Mouse (Mus musculus) adrenal gland, adult 8-10 months (tissue): ENCODE results near the gene Upb1. TPM values are rescaled to one million over a fixed set of nuclear protein-coding genes. Genes with fewer than 3 reads are reported as not detected.
"Not testable (repeated sequence)": the region's sequence is repeated elsewhere in the genome, so short reads cannot be mapped to it uniquely, and the experiment has no call there.

Experiments
- DNase-seq: peaks from one replicate; pipeline ENCODE4 v3.0.0; 2022
- total RNA-seq, 4 experiments: library from RNA; stranded (reverse); gene quantifications; 2 replicates each; pipeline ENCODE4 v1.2.4; 2022

The Upb1 gene
- total RNA-seq = 1 to 10 TPM in 3 of 4 experiments, under 1 TPM in 1; 0.65 to 1.9 (median 1.4) TPM

DNA sequence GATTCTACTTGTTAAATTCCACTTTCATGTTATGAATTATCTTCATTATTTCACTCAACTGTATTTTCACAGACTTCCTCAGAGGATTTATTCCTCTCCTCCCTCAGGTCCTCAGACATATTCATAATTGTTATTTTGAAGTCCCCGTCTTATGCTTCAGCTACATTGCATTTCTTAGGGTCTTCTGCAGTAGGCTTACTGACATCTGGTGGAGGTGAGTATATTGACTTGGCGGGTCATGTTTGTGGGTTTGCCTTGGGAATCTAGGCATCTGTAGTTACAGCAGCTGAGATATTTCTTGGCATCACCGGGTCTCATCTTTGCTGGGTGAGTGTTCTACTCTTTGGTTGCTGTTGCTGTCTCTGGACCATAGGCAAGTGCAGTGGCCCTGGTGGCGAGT lies at the start of gene Upb1:
Gene Upb1 (plus strand): TSS at position 158 of the 400 bp plus-strand sequence.
- DNase-seq = no peak

DNA sequence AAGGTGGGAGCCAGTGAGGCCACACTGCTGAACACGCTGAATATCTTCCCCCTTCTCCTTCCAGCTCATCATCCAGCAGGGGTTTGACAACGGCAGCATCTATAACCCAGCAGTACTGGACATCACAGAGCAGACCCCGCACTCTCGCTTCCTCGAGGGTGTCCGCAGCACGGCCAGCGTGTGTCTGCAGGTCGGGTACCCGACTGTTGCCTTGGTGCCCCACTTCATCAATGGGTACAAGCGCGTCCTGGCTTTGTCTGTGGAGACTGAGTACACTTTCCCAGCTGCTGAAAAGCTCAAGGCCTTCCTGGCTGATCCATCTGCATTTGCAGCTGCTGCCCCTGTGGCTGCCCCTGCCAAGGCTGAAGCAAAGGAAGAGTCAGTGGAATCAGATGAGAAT lies 48.4 kb upstream of the Upb1 start:
- DNase-seq = no peak

DNA sequence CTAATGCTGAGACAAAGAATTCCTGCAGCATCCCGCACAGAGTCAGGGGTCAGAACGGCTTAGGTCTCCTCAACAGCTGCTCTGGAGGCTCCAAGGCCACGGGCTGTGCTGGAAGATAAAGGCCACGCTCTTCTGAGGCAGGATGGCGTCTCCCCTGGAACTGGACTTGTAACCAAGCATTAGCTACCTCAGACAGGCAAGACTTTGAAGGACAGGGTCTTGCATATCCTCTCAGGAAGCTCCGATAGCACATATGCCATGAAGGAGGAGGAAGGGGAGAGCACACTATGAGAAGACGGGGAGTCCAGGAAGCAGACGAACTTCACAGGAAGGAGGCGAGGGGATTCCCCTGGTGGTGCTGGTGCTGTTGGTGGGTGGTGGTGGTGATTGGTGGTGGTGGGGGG lies 47.1 kb upstream of the Upb1 start:
- DNase-seq = not testable (repeated sequence)

DNA sequence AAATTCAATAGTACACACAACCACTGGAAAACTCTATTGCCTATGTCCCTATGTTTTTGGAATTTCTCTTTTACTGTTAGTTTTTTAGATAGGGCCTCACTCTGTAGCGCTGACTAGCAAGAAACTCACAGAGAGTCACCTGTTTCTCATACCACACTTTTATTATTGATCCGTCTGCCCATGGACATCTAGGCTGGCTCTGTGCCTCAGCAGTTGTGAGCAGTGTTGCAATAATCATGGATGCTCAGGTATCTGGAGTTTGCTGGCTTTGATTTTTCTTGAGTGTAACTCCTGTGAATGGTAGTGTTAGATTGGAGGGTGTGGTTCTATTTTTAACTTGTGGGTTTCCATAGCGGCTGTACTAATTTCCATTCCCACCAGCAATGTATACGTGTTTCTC lies 45.6 kb upstream of the Upb1 start:
- DNase-seq = no peak

DNA sequence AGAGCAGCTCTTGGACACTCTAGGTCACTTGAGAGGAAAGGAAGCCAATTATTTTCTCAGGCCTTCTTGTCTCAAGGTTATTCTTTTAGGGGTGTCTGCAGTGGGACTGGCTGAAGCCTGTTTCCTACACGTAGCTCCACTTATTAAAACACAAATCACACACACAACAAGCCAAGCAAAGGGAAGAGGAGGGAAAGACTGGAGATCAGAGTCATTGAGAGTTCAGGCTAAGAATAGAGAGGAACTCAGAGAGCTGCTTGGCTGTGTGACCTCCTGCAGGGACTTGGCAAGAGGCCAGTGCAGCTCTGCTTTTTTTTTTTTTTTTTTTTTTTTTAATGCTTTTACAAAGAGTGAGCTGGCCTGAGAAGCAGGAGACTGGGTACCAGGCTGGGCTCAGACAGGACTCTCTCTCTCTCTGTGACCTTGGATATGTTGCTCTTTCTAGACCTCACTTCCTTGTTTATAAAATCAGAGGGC lies 36.7 kb upstream of the Upb1 start:
- DNase-seq = peak; percentile 39

DNA sequence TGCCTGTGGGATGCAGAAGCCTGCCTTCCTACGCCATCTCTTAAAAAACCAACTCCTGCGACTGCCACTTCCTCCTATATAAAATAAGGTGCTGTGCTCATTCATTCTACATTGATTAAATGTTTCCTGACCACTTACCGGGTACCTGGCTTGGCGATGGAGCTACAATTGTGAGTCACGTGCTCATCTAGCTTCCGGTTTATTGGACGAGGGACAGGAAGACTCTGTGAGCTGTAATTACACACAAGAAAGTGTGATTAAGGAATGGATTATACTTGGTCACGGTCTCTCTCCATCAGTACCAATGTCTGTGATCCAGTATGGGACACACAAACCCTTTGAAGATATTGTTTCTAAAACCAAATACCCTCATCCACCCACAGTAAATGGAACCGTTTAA lies 36.1 kb upstream of the Upb1 start:
- DNase-seq = no peak

DNA sequence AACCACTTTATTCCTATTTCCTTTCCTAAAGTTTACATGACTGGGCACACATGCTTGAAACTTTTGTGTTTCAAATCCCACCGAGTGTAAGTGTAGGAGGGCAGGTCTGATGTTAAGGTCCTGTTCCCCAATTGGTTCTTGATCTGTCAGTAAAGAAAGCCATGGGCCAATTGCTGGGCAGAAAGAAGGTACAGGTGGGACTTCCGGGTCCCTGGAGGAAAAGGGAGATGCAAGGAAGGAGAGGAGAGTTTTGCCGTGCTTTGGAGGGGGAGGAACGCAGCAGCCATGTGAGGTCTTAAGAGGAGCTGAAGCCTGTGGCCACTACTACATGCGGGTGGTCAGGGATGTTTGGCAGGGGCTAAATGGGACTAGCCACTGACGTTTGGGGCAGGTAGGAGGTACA lies 35.7 kb upstream of the Upb1 start:
- DNase-seq = no peak

DNA sequence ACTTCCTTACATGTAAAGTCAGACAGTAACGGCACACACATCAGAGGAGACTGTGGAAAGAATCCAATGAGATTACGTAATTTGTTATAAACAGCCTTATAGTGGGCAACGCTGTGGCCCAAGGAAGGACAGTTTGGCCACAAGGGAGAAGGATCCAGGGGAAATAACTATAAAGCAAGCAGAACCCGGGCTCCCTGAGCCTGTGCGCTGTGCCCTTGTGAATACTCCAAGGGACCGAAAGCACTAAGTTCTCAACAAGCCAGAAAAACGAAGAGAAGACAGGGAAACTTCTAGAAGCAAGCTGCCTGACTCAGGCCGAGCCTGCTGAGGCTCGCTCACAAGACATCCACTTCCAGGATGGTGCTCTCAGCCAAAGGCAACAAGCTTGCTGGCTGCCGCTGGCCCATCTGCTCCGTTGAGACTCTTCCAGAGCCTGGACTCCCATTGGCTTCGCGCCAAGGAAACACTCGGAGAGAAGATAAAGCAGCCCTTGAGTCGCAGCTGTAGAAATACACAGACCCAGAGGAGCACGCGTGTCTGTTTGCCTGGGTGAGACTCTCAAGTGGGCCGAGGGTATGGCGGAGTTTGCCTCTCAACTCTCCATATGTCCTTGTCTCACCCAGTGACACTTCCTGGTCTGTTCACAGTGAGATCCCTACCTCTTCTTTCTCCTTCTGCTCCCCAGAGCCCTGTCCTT lies 27.1 kb upstream of the Upb1 start:
- not testable (repeated sequence) for DNase-seq

DNA sequence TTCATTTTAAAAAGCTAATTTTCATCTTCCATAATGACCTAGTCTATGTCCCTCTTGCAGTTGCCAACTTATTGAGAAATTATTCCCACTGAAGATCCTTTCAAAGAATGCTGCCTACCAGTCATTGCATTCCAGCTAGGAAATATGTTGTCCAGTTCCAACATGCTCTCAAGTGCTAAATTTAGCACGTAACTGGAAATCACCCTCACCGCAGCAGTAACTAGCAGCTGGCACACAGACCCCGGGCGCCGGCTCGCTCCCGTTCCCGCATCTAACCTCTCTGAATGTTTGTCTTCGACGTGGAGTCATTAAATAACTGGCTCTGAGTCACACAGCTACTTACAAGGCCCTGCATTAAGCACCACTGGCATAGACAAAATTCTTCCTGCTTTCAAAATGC lies 22.2 kb upstream of the Upb1 start:
- DNase-seq = no peak

DNA sequence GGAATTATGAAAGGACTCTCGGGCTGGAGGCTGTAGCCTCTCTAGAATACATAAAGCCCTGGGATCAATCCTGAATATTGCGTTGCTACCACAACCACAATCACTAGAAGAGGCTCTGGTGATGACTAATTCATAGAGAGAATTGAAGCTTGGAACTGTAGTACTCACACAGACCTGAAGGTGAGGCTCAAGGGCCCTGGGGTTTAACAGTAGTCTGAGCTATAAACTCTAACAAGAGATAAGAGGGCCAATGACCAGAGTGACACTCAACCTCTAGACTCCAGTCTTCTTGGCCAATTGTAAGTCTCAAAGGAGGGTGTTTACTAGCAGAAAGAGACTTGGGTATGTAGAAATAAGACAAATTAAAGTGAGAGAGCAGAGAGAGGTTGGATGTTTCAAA lies 10.8 kb upstream of the Upb1 start:
- no peak for DNase-seq

DNA sequence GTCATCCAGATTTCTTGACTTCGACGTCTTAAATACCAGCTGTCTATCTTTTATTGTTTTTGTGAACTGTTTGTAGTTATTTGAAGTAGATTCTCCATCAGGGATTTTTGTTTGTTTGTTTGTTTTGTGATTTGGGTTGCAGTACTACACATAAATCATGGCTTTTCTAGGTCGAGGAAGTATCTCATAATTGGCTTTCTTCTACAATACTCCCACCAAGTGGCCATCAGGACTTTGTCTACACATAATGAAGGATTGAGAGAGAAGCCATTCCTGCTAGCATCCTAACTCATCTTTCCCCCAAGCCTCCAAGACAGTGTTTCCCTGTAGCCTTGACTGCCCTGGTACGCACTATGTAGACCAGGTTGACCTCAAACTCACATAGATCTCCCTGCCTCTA lies 10.1 kb upstream of the Upb1 start:
- DNase-seq = no peak

DNA sequence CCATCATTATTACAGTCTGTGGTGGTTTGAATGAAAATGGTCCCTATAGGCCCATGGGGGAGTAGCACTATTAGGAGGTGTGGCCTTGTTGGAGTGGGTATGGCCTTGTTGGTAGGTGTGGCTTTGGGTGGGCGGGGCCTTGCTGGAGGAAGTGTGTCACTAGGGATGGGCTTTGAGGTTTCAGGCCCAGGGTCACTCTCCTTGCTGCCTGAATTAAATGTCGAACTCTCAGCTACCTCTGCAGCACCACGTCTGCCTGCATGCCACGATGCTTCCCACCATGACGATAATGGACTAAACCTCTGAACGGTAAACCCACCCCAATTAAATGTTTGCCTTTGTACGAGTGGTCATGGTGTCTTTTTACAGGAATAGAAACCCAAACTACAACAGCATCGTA lies 6.1 kb upstream of the Upb1 start:
- DNase-seq = no peak

DNA sequence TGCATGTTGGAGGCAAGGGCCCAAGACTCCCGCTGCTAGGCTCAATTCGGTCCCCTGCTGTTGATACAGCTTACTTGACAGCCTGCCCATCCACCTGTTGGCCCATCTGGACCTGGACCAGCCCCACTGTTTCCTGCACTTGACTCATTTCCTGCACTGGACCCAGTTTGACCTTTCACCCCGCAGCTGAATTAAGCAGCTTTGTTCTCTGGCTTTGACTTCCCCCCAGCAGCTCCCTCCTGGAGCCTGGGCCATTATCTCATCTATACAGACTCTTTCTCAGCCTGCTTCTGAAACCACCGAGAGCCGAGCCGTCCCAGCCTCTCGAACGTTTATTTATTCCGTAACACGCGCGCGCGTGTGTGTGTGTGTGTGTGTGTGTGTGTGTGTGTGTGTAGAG lies 3.9 kb upstream of the Upb1 start:
- peak; percentile 11 for DNase-seq

DNA sequence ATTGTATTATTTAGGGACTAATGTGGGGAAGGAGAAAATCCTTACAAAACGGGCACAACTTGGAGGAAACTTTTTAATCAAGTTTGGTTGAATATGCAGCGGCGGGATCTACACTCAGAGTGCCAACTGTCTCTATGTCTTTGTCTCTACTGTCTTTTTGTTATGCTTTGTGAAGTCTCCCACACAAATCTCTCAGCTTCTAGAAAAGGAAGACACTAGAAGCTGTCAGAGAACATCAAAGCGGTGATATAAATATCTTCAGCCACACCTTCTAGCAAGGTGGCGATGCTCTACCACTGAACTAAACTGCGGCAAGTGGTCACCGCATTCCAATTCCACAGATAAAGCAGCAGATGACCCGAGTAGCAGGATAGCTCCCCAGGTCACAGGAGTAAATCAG lies 5.0 kb downstream of the Upb1 start:
- DNase-seq = no peak

DNA sequence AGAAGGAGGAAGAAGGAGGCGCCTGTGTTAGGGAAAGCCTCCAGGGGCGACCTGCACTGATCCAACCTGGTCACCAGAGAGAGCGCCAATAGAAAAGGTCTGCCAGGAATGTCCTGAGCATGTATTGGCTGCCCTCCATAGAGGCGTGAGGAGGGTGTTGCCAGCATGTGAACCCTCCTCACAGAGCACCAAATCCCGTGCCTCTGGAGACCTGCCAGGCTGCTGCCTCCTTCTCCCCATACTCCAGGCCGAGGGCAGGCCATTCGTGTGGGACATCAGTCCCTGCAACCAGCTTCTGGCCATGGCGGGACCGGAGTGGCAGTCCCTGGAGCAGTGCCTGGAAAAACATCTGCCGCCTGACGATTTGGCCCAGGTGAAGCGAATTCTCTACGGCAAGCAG lies 5.8 kb downstream of the Upb1 start:
- DNase-seq = no peak

DNA sequence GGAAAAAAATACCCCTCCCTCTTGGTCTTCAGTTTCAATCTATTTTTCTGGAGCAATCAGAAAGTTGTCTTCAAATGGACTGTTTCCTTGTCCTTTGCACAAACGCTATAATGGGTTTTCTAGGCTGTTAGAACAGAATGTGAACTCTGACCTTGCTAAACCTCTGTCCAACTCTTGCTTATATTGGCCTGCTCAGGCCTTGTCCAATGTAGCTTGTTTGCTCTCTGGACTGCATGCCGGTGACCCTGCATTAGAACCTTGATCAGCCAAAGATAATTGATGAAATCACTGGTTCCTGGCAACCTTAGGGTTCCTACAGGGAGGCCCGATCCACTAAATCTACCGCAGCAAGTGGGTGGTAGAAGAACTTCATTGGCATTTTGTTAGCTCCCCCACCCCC lies 6.8 kb downstream of the Upb1 start:
- no peak for DNase-seq

DNA sequence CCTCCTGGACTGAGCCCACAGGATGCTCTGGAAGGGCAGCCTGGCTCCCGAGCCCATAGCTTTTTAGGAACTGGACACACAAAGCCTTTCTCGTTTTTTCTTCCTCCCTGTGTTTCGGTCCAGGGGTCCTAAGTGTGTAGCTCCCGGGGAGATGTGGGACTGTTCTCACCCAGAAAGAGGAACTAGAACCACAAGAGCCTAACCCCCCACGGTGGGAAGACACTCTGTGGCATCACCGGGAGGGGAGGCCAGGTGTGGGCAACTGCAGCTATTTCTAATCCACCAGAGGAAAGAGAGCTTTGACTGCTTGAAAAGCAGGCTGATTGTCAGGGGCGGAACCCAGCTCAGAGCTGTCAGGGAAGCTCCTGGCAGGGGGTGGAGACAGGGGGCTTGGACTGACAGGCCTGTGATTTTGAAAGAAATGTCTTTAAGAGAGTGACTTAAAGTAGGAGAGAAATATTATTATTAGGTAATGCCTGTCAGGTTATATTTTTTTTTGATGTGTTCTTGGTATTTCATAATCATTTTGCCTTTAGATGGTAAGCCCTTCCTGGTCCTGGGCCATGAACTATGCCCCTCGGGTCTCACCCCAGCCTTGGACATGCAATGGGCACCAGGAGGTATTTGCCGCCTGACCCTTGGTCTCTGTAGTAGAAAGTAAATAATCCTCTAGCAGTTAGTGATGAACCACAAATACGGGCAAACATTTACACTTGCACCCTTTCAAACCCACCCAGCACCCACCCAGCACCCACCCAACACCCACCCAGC lies 10.6 kb downstream of the Upb1 start:
- DNase-seq = not testable (repeated sequence)

DNA sequence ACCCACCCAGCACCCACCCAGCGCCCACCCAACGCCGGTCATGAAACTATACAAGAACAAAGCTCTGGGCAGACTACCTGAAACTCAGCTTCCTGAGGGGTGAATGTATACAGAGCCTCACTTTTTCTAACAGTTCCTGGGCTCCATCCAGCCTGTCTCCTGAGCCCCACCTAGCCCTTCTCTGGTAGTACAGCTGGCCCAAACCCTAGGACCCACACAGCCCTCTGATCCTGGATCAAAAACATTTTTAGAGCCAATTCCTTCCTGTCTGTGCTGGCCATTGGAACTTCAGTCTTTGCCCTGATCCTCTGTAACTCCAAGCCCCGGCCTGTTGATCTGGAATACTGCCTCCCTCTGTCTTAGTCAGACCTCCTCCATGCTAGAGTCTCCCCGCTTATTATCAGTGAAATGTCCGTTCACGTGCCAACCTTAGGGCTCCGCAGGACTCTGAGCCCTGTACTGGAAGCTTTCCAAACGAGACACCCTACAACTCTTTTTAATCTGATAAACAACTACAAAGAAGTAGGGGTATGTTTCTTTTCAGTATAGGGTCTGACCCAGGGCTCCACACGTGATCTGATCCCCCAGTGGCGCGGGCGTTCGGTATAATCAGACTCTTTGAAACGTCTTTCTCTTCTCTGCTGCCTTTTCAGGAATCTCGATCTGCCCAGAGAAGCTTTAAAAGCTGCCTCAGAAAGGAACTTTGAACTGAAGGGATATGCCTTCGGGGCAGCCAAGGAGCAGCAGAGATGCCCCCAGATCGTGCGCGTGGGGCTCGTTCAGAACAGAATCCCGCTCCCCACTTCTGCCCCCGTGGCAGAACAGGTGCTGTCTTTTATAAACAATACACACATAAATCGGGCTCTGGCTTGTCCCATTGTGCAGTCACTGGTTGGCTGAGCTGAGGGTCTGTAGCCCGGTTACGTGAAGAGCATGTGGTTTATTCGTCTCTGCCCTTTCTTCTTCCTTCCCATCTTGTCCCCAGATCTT lies 11.5 kb downstream of the Upb1 start:
- no peak for DNase-seq

DNA sequence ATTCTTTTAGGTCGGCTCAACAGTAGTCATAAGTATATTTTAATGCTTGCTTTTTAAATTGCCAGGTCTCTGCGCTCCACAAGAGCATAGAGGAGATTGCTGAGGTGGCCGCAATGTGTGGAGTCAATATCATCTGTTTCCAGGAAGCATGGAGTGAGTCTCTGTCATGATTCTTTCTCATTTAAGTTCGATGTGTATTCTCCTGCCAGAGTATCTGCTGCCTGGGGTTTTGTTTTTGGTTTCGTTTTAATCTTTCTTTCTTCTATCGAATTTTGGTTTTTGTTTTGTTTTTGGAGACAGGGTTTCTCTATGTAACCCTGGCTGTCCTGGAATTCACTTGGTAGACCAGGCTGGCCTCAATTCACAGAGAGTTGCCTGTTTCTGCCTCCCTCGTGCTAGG lies 14.0 kb downstream of the Upb1 start:
- DNase-seq = no peak

DNA sequence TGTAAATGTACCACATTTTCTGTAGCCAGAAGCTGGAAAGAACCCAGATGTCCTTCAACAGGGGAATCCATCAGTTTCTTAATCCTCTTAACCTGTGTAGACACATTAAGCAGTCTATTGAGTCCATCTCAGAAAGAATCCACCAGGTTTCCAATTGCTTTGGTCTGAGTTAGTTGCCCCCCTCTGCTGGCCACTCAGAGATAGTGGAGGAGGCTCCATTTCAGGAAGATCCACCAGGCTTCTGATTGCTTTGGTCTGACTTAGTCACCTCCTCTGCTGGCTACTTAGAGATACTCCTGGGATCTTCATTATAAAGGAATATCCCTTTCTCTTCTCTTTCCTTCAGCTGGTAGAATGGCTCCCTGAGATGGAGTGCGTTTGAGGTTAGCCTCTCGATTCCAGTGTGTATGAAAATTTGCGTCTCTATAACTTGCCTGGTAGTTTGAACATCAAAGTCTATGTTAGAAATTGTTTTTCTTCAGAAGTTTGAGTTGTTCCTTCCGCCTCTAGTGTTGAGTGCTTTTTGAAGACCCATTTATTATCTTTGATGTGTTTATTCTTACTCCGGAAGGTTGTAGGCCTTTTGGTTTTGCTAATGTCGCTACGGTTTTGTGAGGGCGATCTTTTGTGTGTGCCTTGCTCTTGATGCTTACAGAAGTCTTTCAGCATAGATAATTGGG lies 16.6 kb downstream of the Upb1 start:
- DNase-seq = no peak

DNA sequence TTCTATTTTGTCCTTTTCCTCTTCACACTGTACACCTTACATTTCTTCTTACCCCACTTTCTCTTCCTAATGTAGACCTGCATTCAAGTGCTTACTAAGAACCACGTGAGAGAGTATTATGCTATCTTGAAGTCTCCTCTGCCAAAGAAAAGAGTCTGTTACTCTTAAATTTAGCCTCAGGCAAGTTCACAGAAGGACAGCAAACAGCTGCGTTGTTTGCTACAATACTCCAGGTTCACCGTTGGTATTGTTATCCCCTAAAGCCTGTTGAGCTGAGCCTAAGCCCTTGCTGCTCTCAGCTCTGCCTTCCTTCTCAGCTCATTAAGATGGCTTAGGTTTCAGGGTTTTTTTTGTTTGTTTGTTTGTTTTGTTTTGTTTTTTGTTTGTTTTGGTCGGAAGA lies 17.8 kb downstream of the Upb1 start:
- DNase-seq = no peak

DNA sequence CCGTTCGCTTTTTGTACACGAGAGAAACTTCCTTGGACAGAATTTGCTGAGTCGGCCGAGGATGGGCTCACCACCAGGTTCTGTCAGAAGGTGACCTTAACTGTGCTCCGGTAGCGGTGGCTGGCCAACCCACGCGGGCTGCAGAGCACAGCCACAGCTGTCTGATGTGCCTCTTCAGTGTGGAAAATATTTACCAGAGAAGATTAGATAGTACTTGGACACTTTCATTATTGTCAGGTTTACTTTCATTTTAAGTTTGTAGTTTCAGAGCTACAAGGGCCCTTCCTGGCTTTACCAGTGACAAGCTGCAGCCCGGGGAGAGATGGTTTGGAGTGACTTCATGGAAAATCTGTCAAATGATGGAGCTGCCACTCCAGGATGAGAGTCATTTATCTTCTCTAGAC lies 23.6 kb downstream of the Upb1 start:
- DNase-seq = no peak
